Mouse (Mus musculus) erythroid progenitor cell, adult 5-6 weeks (primary cell): ENCODE data around the gene Gabbr2. TPM values are rescaled to one million over a fixed set of nuclear protein-coding genes. Genes with fewer than 3 reads are reported as not detected.

ENCODE experiments used
- ATAC-seq: replicated peaks from 2 replicates; pipeline ENCODE4 v1.8.0; 2016; ENCODE audit warnings: moderate number of reproducible peaks, mild to moderate bottlenecking, moderate TSS enrichment, inconsistent platforms; ENCODE audit not compliant: poor library complexity, low FRiP score, severe bottlenecking
- total RNA-seq, 2 experiments: library from RNA; stranded (forward) in 1 of 2; stranded (reverse) in 1 of 2; fragments of 150-400 nt in 1 of 2; fragments of 186-747, 209-891 nt in 1 of 2; gene quantifications; 2 replicates each; pipeline versions ENCODE4 v1.2.3 to v1.2.4; 2015 to 2017; ENCODE audit warnings: low replicate concordance in 2 of 2

Gene Gabbr2
- total RNA-seq, 2 experiments from 2014 or later, result 0.38 TPM; not detected in 1

- no peak for ATAC-seq
These were observed 155.6 kb downstream of the Gabbr2 start for GRCm38 (mm10) chr4:46836065-46836464.

- ATAC-seq, result no peak
These were observed 156.6 kb downstream of the Gabbr2 start for GRCm38 (mm10) chr4:46835064-46835463.

- peak; percentile 74 for ATAC-seq
These were observed 158.7 kb downstream of the Gabbr2 start for GRCm38 (mm10) chr4:46832834-46833544.

- ATAC-seq, result no peak
These were observed 162.0 kb downstream of the Gabbr2 start for GRCm38 (mm10) chr4:46829656-46830055.

- ATAC-seq, result no peak
These were observed 163.5 kb downstream of the Gabbr2 start for GRCm38 (mm10) chr4:46828141-46828571.

GRCm38 (mm10) chr4:46827471-46827870 lies 164.2 kb downstream of the Gabbr2 start:
- peak; percentile 71 for ATAC-seq

GRCm38 (mm10) chr4:46825846-46826529 lies 165.7 kb downstream of the Gabbr2 start:
- no peak for ATAC-seq

GRCm38 (mm10) chr4:46823738-46824137 lies 167.9 kb downstream of the Gabbr2 start:
- ATAC-seq, result no peak

GRCm38 (mm10) chr4:46821709-46822108 lies 170.0 kb downstream of the Gabbr2 start:
- no peak for ATAC-seq

- ATAC-seq, result no peak
These were observed 176.7 kb downstream of the Gabbr2 start for GRCm38 (mm10) chr4:46814954-46815353.

- ATAC-seq, result no peak
These were observed 177.4 kb downstream of the Gabbr2 start for GRCm38 (mm10) chr4:46814236-46814635.

GRCm38 (mm10) chr4:46811165-46811564 lies 180.5 kb downstream of the Gabbr2 start:
- no peak for ATAC-seq

GRCm38 (mm10) chr4:46806876-46807275 lies 184.8 kb downstream of the Gabbr2 start:
- peak; percentile 77 for ATAC-seq

GRCm38 (mm10) chr4:46805910-46806309 lies 185.8 kb downstream of the Gabbr2 start:
- ATAC-seq, result no peak

GRCm38 (mm10) chr4:46802386-46802785 lies 189.3 kb downstream of the Gabbr2 start:
- no peak for ATAC-seq

- ATAC-seq, result no peak
These were observed 191.8 kb downstream of the Gabbr2 start for GRCm38 (mm10) chr4:46799904-46800303.

- ATAC-seq, result no peak
These were observed 196.0 kb downstream of the Gabbr2 start for GRCm38 (mm10) chr4:46795707-46796106.

- ATAC-seq, result no peak
These were observed 197.1 kb downstream of the Gabbr2 start for GRCm38 (mm10) chr4:46794583-46794982.

- no peak for ATAC-seq
These were observed 199.2 kb downstream of the Gabbr2 start for GRCm38 (mm10) chr4:46792280-46793026.

- no peak for ATAC-seq
These were observed 200.3 kb downstream of the Gabbr2 start for GRCm38 (mm10) chr4:46791268-46791951.
